Mouse (Mus musculus) ES-E14 (cell line): ENCODE results near the gene Nsun4. TPM values are rescaled to one million over a fixed set of nuclear protein-coding genes. Genes with fewer than 3 reads are reported as not detected.
A peak's percentile ranks its signal among the peaks of the same experiment; 100 is the strongest.

ENCODE experiments used
- DNase-seq: peaks from one replicate; pipeline ENCODE4 v3.0.0-alpha.2; 2013; ENCODE audit warnings: low read depth, low spot score
- H3K27ac ChIP-seq: 2 replicates; pipeline ENCODE4 v1.5.1; 2012; ENCODE audit warnings: low read depth, mild to moderate bottlenecking, low read length, moderate library complexity, mixed read lengths; ENCODE audit not compliant: poor library complexity, insufficient read depth, severe bottlenecking
- H3K36me3 ChIP-seq: 2 replicates; pipeline ENCODE4 v1.6.1; 2012; ENCODE audit warnings: mild to moderate bottlenecking, low read length, moderate library complexity, mixed read lengths; ENCODE audit not compliant: control insufficient read depth, poor library complexity, insufficient read depth, severe bottlenecking
- H3K4me1 ChIP-seq, 2 experiments: fragments of 150-350 bp in 1 of 2; sonication (generic) in 1 of 2; 2 replicates each; pipeline ENCODE4 v1.6.1; 2012; ENCODE audit warnings: low read length in 2 of 2, mild to moderate bottlenecking in 1 of 2, mixed read lengths in 1 of 2; ENCODE audit not compliant: control insufficient read depth in 2 of 2, insufficient read depth in 2 of 2, poor library complexity in 1 of 2
- H3K4me3 ChIP-seq, 2 experiments: fragments of 150-350 bp in 1 of 2; sonication (generic) in 1 of 2; 2 replicates each; pipeline ENCODE4 v1.5.1; 2012; ENCODE audit warnings: low read length in 2 of 2, low read depth in 1 of 2, mild to moderate bottlenecking in 1 of 2, mixed read lengths in 1 of 2; ENCODE audit not compliant: insufficient read depth in 1 of 2, poor library complexity in 1 of 2, severe bottlenecking in 1 of 2
- H3K9ac ChIP-seq: 2 replicates; pipeline ENCODE4 v1.6.1; 2012; ENCODE audit warnings: low read depth, mild to moderate bottlenecking, low read length, mixed read lengths; ENCODE audit not compliant: poor library complexity, insufficient read depth, severe bottlenecking
- H3K9me3 ChIP-seq: fragments of 150-350 bp; sonication (generic); 2 replicates; pipeline ENCODE4 v1.6.1; 2012; ENCODE audit warnings: low read depth, mild to moderate bottlenecking, low read length; ENCODE audit not compliant: control insufficient read depth, insufficient read depth
- CHD2 ChIP-seq: IDR thresholded peaks from 2 replicates; pipeline ENCODE4 v1.6.1; 2014; ENCODE audit warnings: mild to moderate bottlenecking, low read depth, low read length, inconsistent platforms
- HCFC1 ChIP-seq: IDR thresholded peaks from 2 replicates; pipeline ENCODE4 v1.6.1; 2012; ENCODE audit warnings: low read length, inconsistent platforms, borderline replicate concordance; ENCODE audit not compliant: insufficient read depth
- MAFK ChIP-seq: IDR thresholded peaks from 2 replicates; pipeline ENCODE4 v1.6.1; 2014; ENCODE audit warnings: mild to moderate bottlenecking, low read depth, low read length, inconsistent platforms; ENCODE audit not compliant: insufficient read depth
- ZC3H11A ChIP-seq: IDR thresholded peaks from 2 replicates; pipeline ENCODE4 v1.6.1; 2012; ENCODE audit warnings: low read depth, mild to moderate bottlenecking, inconsistent platforms, low read length, borderline replicate concordance
- ZNF384 ChIP-seq: IDR thresholded peaks from 2 replicates; pipeline ENCODE4 v1.6.1; 2012; ENCODE audit warnings: low read depth, low read length, inconsistent platforms
- in situ Hi-C, 2 experiments: fragments of 600-800 bp; cut with MboI; formaldehyde crosslinking; loops; one replicate each; pipeline ENCODE4 v1.15.1; 2025; ENCODE audit warnings: low sequenced_read_pairs in 2 of 2, inconsistent platforms in 1 of 2; ENCODE audit not compliant: unreplicated experiment in 2 of 2
- total RNA-seq: library from RNA; depleted of rRNA; stranded (reverse); fragments of 300-350 nt; gene quantifications from 2 replicates; pipeline ENCODE4 v1.2.3, GENCODE M21; 2012

Gene Nsun4
- total RNA-seq, 1 experiment, result 24.8 TPM

GRCm38 (mm10) chr4:116017300-116017901 is 36.3 kb downstream of the Nsun4 start:
- Histone ChIP-seq H3K4me1 (peaks cover 0 to 4% of the 10 kb centered on the region in 2 experiments; a peak in 1 of 4 replicates), H3K27ac (no peak overlapping the region), H3K9ac (peak overlapping the region; percentile 72), H3K9me3 (no peaks in the 10 kb centered on the region), H3K36me3 (no peaks in the 10 kb centered on the region), H3K4me3 (peak overlapping the region; percentile 80 to 96)
- DNase-seq, result peak; percentile 37
- in situ Hi-C loops, result no loop called here
- TF ChIP-seq MAFK (no peak), ZC3H11A (no peak), HCFC1 (no peak), CHD2 (no peak), ZNF384 (no peak)

- Histone ChIP-seq H3K4me3 (peak overlapping the region; percentile 80 to 96), H3K4me1 (peaks cover 0 to 4% of the 10 kb centered on the region in 2 experiments; a peak in 1 of 4 replicates), H3K9me3 (no peaks in the 10 kb centered on the region), H3K27ac (no peak overlapping the region), H3K9ac (peak overlapping the region; percentile 72), H3K36me3 (no peaks in the 10 kb centered on the region)
- no peak for DNase-seq
- in situ Hi-C loops, result no loop called here
- no peak for TF ChIP-seq ZNF384
- no peak for TF ChIP-seq CHD2
- no peak for TF ChIP-seq ZC3H11A
- TF ChIP-seq HCFC1, result no peak
Observed at GRCm38 (mm10) chr4:116016862-116017299, 36.8 kb downstream of the Nsun4 start.

- Histone ChIP-seq H3K4me1 (peaks cover 0 to 4% of the 10 kb centered on the region in 2 experiments; a peak in 1 of 4 replicates), H3K9ac (no peak overlapping the region), H3K36me3 (no peaks in the 10 kb centered on the region), H3K27ac (no peak overlapping the region), H3K9me3 (no peaks in the 10 kb centered on the region), H3K4me3 (no peak overlapping the region)
- TF ChIP-seq ZNF384 (no peak), CHD2 (no peak), MAFK (no peak), ZC3H11A (no peak), HCFC1 (no peak)
- in situ Hi-C loops, result no loop called here
- DNase-seq, result no peak
Observed at GRCm38 (mm10) chr4:116016396-116016795, 37.3 kb downstream of the Nsun4 start.

DNA sequence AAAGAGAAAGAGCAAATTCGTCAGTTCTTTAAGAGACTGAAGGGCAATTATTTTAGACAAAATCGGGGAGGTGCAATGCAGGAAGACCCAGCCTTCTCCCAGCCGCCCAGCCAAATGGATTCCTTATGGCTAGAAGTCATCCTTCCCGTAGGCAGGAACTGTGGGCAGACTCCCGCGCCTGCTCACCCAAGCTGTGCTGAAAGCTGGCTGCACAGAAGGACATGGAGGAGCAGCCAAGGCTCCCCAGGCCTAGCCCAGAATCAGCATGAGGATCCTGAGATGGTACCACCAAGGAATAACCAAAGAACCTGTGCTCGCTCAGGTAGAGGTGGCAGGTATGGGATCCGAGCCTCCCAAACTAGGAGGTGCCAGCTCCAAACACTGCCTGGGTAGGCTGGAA is 37.7 kb downstream of the Nsun4 start:
- Histone ChIP-seq H3K9me3 (no peaks in the 10 kb centered on the region), H3K4me3 (no peak overlapping the region), H3K36me3 (no peaks in the 10 kb centered on the region), H3K9ac (no peak overlapping the region), H3K4me1 (peaks cover 0 to 4% of the 10 kb centered on the region in 2 experiments; a peak in 1 of 4 replicates), H3K27ac (no peak overlapping the region)
- TF ChIP-seq MAFK, result no peak
- TF ChIP-seq ZC3H11A, result no peak
- TF ChIP-seq CHD2, result no peak
- no peak for TF ChIP-seq ZNF384
- no peak for TF ChIP-seq HCFC1
- in situ Hi-C loops, result no loop called here
- no peak for DNase-seq

DNA sequence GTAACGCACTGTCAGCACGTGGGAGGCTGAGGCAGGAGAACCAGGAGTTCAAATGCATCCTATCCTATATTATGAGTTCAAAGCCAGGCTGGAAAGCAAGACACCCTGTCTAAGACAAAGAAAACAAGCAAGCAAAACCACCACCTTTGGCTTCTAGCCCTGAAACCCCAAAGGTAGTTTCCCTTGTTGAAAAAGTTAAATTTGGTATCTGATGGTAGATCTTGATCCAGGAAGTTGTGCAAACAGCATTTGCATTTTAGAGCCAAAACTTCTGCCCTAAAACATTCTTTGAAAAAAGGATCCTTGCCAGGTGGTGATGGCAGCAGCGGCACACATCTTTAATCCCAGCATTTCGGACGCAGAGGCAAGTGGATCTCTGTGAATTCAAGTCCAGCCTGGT is 38.2 kb downstream of the Nsun4 start:
- in situ Hi-C loops, result no loop called here
- Histone ChIP-seq H3K9me3 (no peaks in the 10 kb centered on the region), H3K9ac (no peak overlapping the region), H3K4me3 (no peak overlapping the region), H3K36me3 (no peaks in the 10 kb centered on the region), H3K27ac (no peak overlapping the region), H3K4me1 (peaks cover 0 to 4% of the 10 kb centered on the region in 2 experiments; a peak in 1 of 4 replicates)
- TF ChIP-seq MAFK (no peak), ZNF384 (no peak), HCFC1 (no peak), CHD2 (no peak), ZC3H11A (no peak)
- DNase-seq, result no peak
